Mouse (Mus musculus): ENCODE results near the gene Pgr.

Pgr gene

GRCm38 (mm10) chr9:8899616-8900202 lies at the start of gene Pgr:
Gene Pgr, plus strand, starts transcription at chr9:8899833.
- peak; percentile 8 for DNase-seq

GRCm38 (mm10) chr9:8857455-8857854 lies 42.2 kb upstream of the Pgr start:
- DNase-seq = no peak

- no peak for DNase-seq
Observed at GRCm38 (mm10) chr9:8868511-8868910, 31.1 kb upstream of the Pgr start.

GRCm38 (mm10) chr9:8895205-8895604 lies 4.4 kb upstream of the Pgr start:
- no peak for DNase-seq

- peak; percentile 6 for DNase-seq
Observed at GRCm38 (mm10) chr9:8900203-8901012, 775 bp downstream of the Pgr start.

GRCm38 (mm10) chr9:8901013-8901646 lies 1.5 kb downstream of the Pgr start:
- peak; percentile 14 for DNase-seq

- peak; percentile 29 for DNase-seq
Observed at GRCm38 (mm10) chr9:8901647-8902131, 2.1 kb downstream of the Pgr start.

- DNase-seq = peak; percentile 2
Observed at GRCm38 (mm10) chr9:8902277-8902676, 2.6 kb downstream of the Pgr start.

- DNase-seq = no peak
Observed at GRCm38 (mm10) chr9:8927561-8927960, 27.9 kb downstream of the Pgr start.

GRCm38 (mm10) chr9:8937753-8938152 lies 38.1 kb downstream of the Pgr start:
- DNase-seq = no peak

- DNase-seq = no peak
Observed at GRCm38 (mm10) chr9:8953306-8953705, 53.7 kb downstream of the Pgr start.

GRCm38 (mm10) chr9:8964512-8965133 lies 65.0 kb downstream of the Pgr start:
- peak; percentile 4 for DNase-seq

GRCm38 (mm10) chr9:8970240-8970639 lies 70.6 kb downstream of the Pgr start:
- DNase-seq = no peak

GRCm38 (mm10) chr9:8971491-8971890 lies 71.9 kb downstream of the Pgr start, which contains the start of gene Gm16485:
Gene Gm16485, plus strand, starts transcription at chr9:8971791.
- DNase-seq = no peak

GRCm38 (mm10) chr9:8977775-8978174 lies 78.1 kb downstream of the Pgr start:
- no peak for DNase-seq

- DNase-seq = no peak
Observed at GRCm38 (mm10) chr9:8982315-8982714, 82.7 kb downstream of the Pgr start.

GRCm38 (mm10) chr9:8996494-8996893 lies 96.9 kb downstream of the Pgr start:
- no peak for DNase-seq

GRCm38 (mm10) chr9:9001170-9001569 lies 101.5 kb downstream of the Pgr start:
- DNase-seq = no peak

- DNase-seq = no peak
Observed at GRCm38 (mm10) chr9:9015108-9015507, 115.5 kb downstream of the Pgr start.

Data from cerebellum, adult 11-12 months (tissue).